Mouse (Mus musculus) T-helper 2 cell (primary cell): ENCODE data around the gene A730071L15Rik.

Experiments used
- in situ Hi-C: fragments of 300-600 bp; cut with MboI, MseI; formaldehyde crosslinking; loops from one replicate; pipeline ENCODE4 v1.15.1; 2025; ENCODE audit warnings: high pct_unique_total_duplicates

A730071L15Rik gene

GRCm38 (mm10) chr11:6199410-6200086, at the start of gene A730071L15Rik:
A730071L15Rik (plus strand) TSS chr11:6200029.
- in situ Hi-C loops: no loop called here

DNA sequence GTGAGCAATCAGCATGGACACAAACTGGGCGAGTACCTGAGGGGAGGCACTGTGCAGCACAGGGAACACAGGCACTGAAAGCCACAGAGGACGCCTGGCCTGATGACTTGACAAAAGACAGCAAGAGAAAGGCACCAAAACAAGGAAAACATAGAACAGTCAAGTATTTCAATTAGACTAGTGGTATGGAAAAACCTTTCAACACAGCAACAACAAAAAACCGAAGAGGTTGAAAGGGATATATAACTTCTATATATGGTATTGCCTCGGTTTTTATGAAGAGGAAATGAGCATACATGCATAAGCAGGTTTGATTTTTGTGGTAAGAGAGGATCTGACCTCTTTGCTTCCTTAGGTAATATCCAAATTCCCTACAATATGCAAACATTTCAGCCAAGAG, 47.0 kb upstream of the A730071L15Rik start:
- in situ Hi-C loops: loop anchor here (5.0 kb wide), 1 partner anchor 41 kb away; no protein-coding TSS in a partner anchor

DNA sequence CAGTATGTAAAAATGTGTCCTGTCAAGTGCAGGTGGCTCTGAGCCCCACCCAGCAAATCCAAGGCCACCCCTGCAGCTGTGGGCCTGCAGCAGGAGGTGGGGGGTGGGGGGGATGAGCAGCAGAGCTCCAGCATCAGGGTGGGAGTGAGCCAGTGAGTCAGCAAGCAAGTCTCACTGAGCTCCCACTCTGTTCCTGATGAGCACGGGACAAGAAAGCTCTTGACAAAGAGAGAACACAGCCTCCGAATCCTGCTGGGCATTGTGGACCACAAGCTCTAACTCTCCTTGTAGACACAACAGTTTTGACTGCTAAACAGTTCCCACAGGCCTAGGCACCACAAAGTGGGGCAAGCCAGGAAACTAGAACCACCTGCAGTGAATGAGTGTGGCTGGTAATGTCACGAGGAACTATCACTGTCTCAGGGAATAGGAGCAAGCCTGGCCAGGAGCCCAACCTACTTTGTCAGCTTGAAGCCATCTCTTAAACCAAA, 45.6 kb upstream of the A730071L15Rik start:
- in situ Hi-C loops: loop anchor here (5.0 kb wide), 1 partner anchor 42 kb away; no protein-coding TSS in a partner anchor

DNA sequence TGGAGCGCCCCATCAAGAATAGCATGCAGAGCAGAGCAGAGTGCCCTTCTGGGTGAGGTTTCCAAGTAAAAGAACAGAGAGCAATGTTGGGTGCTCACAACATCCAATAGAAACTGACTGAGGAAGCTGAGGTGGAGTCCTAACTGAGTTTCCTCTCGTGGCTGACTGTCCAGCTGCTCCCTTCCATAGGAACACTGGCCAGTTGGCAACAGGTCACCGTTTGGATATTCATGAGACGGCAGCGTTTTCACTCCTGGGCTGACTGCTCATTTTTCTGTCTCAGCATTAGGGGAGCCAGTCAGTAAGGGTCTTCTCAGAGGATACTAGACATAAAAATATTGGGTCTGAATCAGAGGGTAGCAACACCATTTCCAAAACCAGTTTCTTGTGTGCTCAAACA, 43.2 kb upstream of the A730071L15Rik start:
- in situ Hi-C loops: no loop called here

DNA sequence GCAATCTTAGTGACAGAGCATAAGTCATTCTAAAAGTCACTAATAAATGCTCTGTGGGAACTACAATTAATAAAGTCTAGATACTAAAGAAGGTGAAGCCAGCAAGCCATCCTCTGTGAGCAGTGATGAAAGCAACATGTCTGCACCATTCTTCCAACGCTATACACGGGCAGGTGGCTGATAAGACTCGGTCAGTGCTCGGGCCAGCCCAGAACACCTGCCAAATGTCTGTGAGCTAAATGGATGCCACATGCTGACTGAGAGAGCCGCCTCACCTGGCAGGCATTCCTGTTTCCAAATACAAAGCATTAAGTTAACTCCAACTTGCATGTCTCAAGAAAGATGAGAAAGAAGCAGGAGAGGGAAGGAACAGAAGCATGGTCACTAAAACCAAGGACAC, 42.7 kb upstream of the A730071L15Rik start:
- in situ Hi-C loops: no loop called here

- in situ Hi-C loops: no loop called here
Observed at GRCm38 (mm10) chr11:6158515-6158914, 41.3 kb upstream of the A730071L15Rik start.

GRCm38 (mm10) chr11:6159704-6160275, 40.0 kb upstream of the A730071L15Rik start:
- in situ Hi-C loops: no loop called here

DNA sequence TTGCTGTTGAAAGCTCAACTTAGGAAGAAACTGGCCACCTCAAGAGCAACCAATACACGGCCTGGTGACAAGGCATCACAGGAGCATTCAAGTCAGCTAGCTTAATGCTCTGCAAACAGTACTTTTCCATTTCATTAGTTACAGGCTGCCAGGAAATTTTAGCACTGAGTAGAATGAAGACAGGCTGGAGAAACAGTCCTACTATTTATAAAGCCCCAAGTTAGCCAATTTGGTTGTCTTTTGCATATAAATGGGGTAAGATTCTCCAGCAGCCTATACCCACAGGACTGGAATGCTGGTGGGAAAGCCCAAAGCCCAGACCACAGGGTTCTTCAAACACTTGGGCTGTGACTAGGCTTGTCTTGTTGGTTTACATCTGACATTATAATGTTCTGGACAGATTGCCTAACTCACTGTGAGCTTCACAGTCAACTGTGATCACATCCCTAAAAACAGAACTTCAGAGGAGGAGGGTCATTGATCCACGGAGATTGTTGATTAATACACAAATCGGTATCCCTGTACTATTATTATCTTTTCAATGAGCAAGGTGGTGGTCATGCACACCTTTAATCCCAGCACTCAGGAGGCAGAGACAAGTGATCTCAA, 39.1 kb upstream of the A730071L15Rik start:
- in situ Hi-C loops: no loop called here

- in situ Hi-C loops: no loop called here
Observed at GRCm38 (mm10) chr11:6161549-6161948, 38.3 kb upstream of the A730071L15Rik start.

- in situ Hi-C loops: no loop called here
Observed at GRCm38 (mm10) chr11:6163062-6163461, 36.8 kb upstream of the A730071L15Rik start.

- in situ Hi-C loops: no loop called here
Observed at GRCm38 (mm10) chr11:6163706-6164105, 36.1 kb upstream of the A730071L15Rik start.

DNA sequence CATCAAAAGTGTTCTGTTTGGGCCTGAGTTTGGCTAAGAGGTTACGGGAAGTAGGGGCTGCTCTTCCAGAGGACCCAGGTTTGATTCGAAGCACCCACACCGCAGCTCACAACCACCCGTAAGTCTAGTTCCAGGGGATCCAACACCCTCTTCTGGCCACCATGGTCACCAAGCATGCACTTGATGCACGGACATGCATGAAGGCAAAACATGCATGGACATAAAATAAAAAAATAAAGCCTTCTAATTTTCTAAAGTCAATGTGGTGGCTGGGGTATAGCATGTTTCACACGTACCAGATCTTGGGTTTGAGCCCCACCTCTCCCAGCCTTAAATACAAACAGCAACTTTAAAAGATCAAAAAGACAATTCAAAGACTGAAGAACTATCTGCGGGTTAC, 35.0 kb upstream of the A730071L15Rik start:
- in situ Hi-C loops: no loop called here

GRCm38 (mm10) chr11:6165391-6166081, 34.3 kb upstream of the A730071L15Rik start:
- in situ Hi-C loops: no loop called here

GRCm38 (mm10) chr11:6166351-6166750, 33.5 kb upstream of the A730071L15Rik start:
- in situ Hi-C loops: no loop called here

DNA sequence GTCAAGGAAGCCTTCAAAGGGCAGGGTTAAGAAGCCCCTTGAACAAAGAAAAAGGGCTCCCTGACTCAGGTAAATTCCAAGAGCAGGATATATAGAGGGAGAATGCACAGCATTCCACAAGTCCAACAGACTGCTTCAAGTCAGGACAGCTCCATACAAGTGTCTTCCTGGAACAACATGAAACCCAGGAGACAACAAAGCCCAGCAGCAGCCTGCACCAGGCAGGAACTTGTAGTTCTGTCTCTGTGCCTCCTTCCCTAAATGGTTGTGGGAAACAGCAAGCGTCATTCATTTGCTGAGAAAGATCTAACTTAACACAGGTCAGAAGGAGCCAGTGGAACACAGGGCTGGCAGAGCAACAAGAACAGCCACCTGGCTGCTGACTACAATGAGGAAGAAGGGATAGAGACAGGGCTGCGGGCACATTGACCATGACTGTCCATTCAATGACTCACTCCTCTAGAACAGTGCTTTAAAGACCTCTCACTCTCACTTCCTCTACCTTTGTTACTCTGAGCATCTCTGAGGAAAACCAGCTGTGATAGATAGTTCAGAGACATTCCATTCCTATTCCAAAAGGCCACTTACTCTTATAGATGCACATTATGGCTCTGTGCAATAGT, 30.7 kb upstream of the A730071L15Rik start:
- in situ Hi-C loops: no loop called here

DNA sequence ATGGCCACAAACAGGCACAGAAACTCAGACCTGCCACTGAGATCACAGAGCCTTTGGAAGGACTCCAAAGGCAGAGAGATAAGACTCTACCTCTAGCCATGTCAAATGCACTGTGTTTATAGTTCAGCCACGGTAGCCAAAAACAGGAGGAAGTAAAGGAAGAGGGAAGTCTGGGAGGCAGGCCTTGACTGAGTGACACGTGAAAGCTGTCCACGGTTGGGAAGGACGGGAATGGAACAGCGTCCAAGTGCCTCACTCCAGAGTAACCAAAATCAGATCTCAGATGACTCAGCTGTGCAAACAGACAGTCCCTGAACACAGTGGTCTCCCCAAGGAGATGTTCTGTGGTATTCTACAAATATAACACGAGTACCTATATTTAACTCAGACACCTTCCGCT, 25.1 kb upstream of the A730071L15Rik start:
- in situ Hi-C loops: no loop called here

DNA sequence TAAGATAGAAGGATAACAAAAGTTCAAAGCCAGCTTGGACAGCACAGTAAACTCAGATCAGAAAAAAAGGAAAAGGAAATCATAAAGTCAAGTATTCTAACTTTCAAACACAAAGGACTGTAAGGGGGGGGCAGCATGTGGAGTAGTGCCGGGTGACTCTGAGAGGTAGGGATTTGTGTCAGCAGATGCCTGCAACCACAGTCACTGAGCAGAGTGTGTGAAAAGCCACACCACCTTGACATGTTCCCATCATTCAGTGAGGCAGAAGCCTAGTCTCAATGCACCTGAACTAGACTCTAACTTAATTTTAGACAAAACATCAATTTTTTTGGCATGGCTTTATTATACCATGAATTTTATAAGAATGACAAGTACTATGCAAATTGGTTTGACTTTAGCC, 24.3 kb upstream of the A730071L15Rik start:
- in situ Hi-C loops: no loop called here

DNA sequence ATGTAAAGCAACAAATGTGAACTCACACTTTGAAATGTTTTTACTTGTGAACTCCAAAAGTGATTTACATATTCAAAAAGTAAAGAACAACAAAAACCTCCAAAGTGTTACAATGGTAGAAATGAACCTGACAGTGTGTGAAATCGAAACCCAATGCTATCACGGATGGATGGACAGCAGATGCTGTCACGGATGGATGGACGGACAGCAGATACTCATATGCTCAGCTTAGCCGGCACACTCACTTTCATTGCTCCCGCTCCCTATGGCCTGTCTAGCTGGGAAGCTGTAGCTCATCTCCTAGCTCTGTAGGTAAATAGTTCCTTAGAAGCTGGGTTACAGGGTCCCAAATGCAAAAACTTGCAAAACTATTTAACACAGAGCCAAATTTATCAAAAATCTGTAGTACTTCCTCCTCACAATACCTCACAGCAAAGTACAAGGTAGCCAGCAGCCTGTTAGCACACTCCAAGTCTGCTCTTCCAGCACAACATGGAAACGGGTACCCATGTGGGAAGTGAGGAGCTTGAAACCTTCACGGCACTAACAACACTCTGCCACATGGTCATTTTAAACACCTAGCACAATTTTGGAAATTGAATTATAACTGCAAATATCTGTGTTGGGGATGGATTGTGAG, 21.9 kb upstream of the A730071L15Rik start:
- in situ Hi-C loops: no loop called here

DNA sequence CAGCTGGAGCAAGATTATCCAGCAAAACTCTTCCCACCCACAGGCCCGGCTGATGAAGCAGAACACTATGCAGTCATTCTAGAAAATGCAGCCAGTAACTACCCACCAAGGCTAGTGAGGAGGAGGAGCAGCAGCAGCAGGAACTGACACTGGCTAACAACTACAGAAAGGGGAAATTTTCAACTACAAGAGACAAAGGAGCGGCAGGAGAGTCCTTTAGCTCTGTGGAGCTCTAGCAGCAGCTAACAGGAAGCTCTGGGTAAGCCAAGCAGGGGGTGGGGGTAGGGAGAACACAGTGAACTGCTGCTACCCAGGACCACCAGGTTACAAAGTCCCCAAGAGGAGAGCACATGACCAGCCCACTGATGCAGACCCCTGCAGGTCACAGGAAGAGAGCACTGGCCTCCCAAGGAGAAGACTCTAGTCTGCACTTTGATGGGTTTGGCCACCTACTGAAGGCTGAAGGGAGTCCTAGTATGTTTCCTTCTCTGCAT, 21.1 kb upstream of the A730071L15Rik start:
- in situ Hi-C loops: no loop called here

- in situ Hi-C loops: no loop called here
Observed at GRCm38 (mm10) chr11:6179194-6179593, 20.6 kb upstream of the A730071L15Rik start.

GRCm38 (mm10) chr11:6180811-6181399, 18.9 kb upstream of the A730071L15Rik start:
- in situ Hi-C loops: no loop called here
